Mouse (Mus musculus) cortical plate, adult 2 months (tissue): ENCODE measurements around the gene Kmt2b. TPM values are rescaled to one million over a fixed set of nuclear protein-coding genes. Genes with fewer than 3 reads are reported as not detected.
A peak's percentile ranks its signal among the peaks of the same experiment; 100 is the strongest.

Experiments used
- H3K27ac ChIP-seq: fragments of 200-500 bp; 2 replicates; pipeline ENCODE4 v1.5.1; 2012; ENCODE audit warnings: low read length, control low read depth, inconsistent platforms; ENCODE audit not compliant: insufficient read depth
- H3K4me1 ChIP-seq: fragments of 200-500 bp; 2 replicates; pipeline ENCODE4 v1.6.1; 2011; ENCODE audit warnings: low read length; ENCODE audit not compliant: control insufficient read depth, insufficient read depth
- H3K4me3 ChIP-seq: fragments of 200-500 bp; 2 replicates; pipeline ENCODE4 v1.5.1; 2011; ENCODE audit warnings: mild to moderate bottlenecking, low read length, control low read depth; ENCODE audit not compliant: insufficient read depth
- CTCF ChIP-seq: fragments of 200-500 bp; IDR thresholded peaks from 2 replicates; pipeline ENCODE4 v1.5.1; 2011; ENCODE audit warnings: mild to moderate bottlenecking, control low read depth, low read length; ENCODE audit not compliant: insufficient read depth; ENCODE audit errors: extremely low read depth
- POLR2A ChIP-seq: fragments of 200-500 bp; IDR thresholded peaks from 2 replicates; pipeline ENCODE4 v1.6.1; 2011; ENCODE audit warnings: mild to moderate bottlenecking, low read length, control low read depth; ENCODE audit not compliant: insufficient read depth; ENCODE audit errors: extremely low read depth
- polyA plus RNA-seq: library from polyadenylated mRNA; depleted of rRNA; stranded (reverse); fragments of >200 nt; gene quantifications from 2 replicates; pipeline ENCODE4 v1.2.3, GENCODE M21; 2012

Gene Kmt2b
- polyA plus RNA-seq, 1 experiment = 40.0 TPM

GRCm38 (mm10) chr7:30618658-30619057 is 30.1 kb upstream of the Kmt2b start:
- no peak overlapping the region for H3K4me3 ChIP-seq

GRCm38 (mm10) chr7:30615049-30615760 is 26.7 kb upstream of the Kmt2b start:
- TF ChIP-seq POLR2A = no peak
- Histone ChIP-seq H3K4me1 (no peaks in the 10 kb centered on the region), H3K4me3 (no peak overlapping the region), H3K27ac (no peak overlapping the region)

More at GRCm38 (mm10) chr7:30618658-30619057, 30.1 kb upstream of the Kmt2b start:
- no peak overlapping the region for H3K27ac ChIP-seq
- TF ChIP-seq POLR2A (no peak), CTCF (no peak)
- H3K4me1 ChIP-seq = no peaks in the 10 kb centered on the region

DNA sequence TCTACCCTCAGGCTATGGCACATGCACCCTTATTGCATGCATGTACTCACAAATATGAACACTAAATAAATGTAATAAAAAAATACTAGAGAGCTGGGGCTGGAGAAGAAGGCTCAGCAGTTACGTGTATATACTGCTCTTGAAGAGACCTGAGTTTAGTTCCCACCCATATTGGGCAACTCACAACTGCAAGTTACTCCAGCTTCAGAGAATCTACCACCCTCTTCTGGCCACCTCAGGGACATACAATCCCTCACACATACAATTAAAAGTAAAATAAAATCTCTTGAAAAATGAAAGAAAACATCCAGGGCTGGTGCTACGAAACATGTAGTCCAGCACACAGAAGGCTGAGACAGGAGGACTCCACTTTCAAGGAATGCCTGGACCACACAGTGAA is 25.9 kb upstream of the Kmt2b start:
- Histone ChIP-seq H3K27ac (no peak overlapping the region), H3K4me1 (no peaks in the 10 kb centered on the region), H3K4me3 (no peak overlapping the region)
- TF ChIP-seq CTCF (no peak), POLR2A (no peak)

DNA sequence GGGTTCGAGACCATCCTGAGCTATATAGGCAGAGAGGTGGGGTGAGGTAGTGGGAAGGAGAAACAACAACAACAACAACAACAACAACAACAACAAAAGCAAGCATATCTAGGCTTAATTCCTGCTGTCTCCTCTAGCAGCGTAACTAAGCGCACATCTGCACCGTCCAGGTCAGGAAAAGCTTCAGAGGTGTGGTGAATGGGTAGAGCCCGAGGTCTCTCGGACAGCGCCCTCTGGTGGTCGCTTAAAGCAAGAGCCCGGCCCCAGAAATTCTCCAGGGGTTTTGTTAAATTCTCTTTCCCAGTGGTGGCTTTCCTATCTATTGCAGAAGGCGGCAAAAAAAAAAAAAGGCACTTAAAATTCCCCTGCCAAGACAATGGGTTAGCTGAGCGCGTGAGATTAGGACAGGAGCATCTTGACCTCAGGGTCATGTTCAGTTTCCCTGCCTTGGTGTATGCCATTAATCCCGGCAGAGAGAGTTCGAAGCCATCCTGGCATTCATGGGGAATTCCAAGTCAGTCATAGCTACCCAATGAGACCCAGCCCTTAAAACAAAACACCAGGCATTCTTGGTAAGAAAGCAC is 25.1 kb upstream of the Kmt2b start:
- Histone ChIP-seq H3K4me1 (no peaks in the 10 kb centered on the region), H3K4me3 (no peak overlapping the region), H3K27ac (no peak overlapping the region)
- peak; percentile 41; the same call in 1 of the 2 replicates for TF ChIP-seq CTCF
- no peak for TF ChIP-seq POLR2A

- no peaks in the 10 kb centered on the region for H3K4me1 ChIP-seq
- H3K27ac ChIP-seq = no peak within 1 kb of the TSS
- no peak for TF ChIP-seq CTCF
- TF ChIP-seq POLR2A = no peak
- no peak within 1 kb of the TSS for H3K4me3 ChIP-seq
These were observed 24.3 kb upstream of the Kmt2b start, which contains the start of gene Upk1a for GRCm38 (mm10) chr7:30612654-30613402. Upk1a (minus strand) TSS chr7:30612847.

DNA sequence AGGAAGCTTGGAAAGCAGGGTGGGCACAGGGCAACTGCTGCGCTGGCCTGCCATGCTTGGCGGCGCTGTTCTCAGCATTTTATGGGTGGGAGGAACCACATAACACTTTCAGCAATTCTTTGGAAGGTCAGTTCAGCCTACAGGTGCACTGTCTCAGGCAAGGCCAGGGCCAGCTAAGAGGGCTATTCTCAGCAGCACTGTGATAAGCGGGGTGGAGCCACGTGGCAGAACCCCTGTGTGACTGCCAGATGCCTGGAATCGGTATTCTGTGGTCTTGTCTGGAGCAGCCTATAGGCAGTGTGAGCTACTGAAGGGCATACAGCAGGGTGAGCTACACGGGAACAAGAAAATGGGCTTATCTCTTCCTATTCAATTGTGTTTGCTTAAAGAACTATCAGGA is 21.5 kb upstream of the Kmt2b start:
- TF ChIP-seq CTCF (no peak), POLR2A (no peak)

GRCm38 (mm10) chr7:30608476-30608875 is 19.9 kb upstream of the Kmt2b start:
- no peaks in the 10 kb centered on the region for H3K4me1 ChIP-seq
- H3K4me3 ChIP-seq = no peak overlapping the region
- H3K27ac ChIP-seq = no peak overlapping the region
- no peak for TF ChIP-seq CTCF
- TF ChIP-seq POLR2A = no peak

More for the DNA sequence above, 21.5 kb upstream of the Kmt2b start:
- no peak overlapping the region for H3K27ac ChIP-seq
- no peaks in the 10 kb centered on the region for H3K4me1 ChIP-seq
- no peak overlapping the region for H3K4me3 ChIP-seq

DNA sequence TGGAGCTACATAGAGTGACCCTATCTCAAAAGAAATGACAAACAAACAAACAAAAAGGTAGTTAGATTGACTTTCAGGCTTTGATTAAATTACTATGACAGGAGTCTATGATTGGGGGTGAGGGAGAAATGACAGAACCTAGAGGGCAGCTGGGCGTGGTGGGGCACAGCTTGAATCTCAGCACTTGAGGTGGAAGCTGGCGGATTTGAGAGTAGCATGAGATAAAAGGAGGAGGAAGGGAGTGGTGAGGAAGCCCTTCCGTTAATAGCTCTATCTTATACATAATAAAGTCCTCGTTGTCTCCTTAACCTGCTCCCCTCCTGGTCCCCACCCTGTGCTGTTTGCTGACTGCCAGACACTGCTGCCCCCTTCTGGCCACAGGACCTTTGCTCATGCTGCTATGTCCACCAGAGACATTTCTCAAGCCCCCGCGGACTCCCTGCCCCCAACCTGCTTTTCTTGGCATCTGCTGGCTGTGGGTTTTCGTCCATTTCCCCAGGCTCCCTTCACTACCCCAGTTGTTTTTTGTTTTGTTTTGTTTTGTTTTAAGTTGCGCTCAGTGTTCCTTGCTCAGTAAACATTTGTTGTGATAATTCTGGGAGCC is 19.3 kb upstream of the Kmt2b start:
- H3K4me1 ChIP-seq = no peaks in the 10 kb centered on the region
- no peak overlapping the region for H3K4me3 ChIP-seq
- no peak overlapping the region for H3K27ac ChIP-seq
- peak; percentile 45 for TF ChIP-seq CTCF
- no peak for TF ChIP-seq POLR2A

DNA sequence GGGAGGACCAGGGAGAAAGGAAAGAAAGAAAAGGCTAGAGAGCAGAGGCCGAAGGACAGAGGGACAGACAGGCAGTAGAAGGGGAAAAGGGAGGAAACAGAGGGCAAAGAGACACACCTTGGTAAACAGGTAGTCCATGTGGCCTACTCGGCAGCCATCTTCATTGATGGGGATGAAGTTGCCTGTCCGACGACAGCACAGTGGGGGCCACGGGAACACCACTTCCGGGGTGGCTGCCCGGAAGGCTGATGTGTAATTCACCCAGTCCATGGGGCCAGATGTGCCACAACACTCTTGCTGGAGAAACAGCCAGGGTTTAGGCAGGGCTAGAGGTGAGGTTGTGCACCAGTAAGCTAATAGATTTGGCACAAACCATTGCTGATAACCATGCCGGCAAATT is 16.4 kb upstream of the Kmt2b start:
- no peak overlapping the region for H3K4me3 ChIP-seq
- no peaks in the 10 kb centered on the region for H3K4me1 ChIP-seq
- TF ChIP-seq POLR2A (no peak), CTCF (no peak)
- no peak overlapping the region for H3K27ac ChIP-seq
